Mouse (Mus musculus): ENCODE measurements around the gene Dcaf17. TPM values are rescaled to one million over a fixed set of nuclear protein-coding genes. Genes with fewer than 3 reads are reported as not detected.

The Dcaf17 gene
- polyA plus RNA-seq, 1 experiment from 2014 or later: 18.3 TPM

GRCm38 (mm10) chr2:71122268-71123029 is 67.3 kb downstream of the Dcaf17 start:
- WGBS (ENCODE audit: insufficient replicate concordance): 71% methylated on average over 13 of the region's 13 CpGs
- Histone ChIP-seq H3K36me3 (no peaks in the 10 kb centered on the region), H3K27ac (no peak overlapping the region), H3K4me2 (no peak overlapping the region), H3K9me3 (replicated peaks) (no peaks in the 10 kb centered on the region), H3K4me3 (replicated peaks) (no peak overlapping the region), H3K27me3 (peaks cover 36% of the 10 kb centered on the region), H3K4me1 (replicated peaks) (peaks cover 13% of the 10 kb centered on the region; the same call in 1 of the 2 replicates), H3K9ac (no peak overlapping the region)
- ATAC-seq (ENCODE audit: low read depth) (no peak), DNase-seq (no peak)

- peaks cover 2% of the 10 kb centered on the region; the same call in 1 of the 2 replicates for H3K4me1 ChIP-seq (replicated peaks)
- no peak for DNase-seq
- ATAC-seq (ENCODE audit: low read depth): no peak
- H3K4me3 ChIP-seq (replicated peaks): no peak overlapping the region
- 61% methylated on average over 2 of the region's 2 CpGs for WGBS (ENCODE audit: insufficient replicate concordance)
- H3K4me2 ChIP-seq: no peak overlapping the region
- H3K36me3 ChIP-seq: no peaks in the 10 kb centered on the region
- no peaks in the 10 kb centered on the region for H3K9me3 ChIP-seq (replicated peaks)
- H3K27ac ChIP-seq: no peak overlapping the region
- H3K9ac ChIP-seq: no peak overlapping the region
- peaks cover 24% of the 10 kb centered on the region for H3K27me3 ChIP-seq
Observed at GRCm38 (mm10) chr2:71123591-71123990, 68.5 kb downstream of the Dcaf17 start.

- Histone ChIP-seq H3K27me3 (no peaks in the 10 kb centered on the region), H3K9ac (no peak overlapping the region), H3K4me3 (replicated peaks) (no peak overlapping the region), H3K4me2 (no peak overlapping the region), H3K27ac (no peak overlapping the region), H3K4me1 (replicated peaks) (no peaks in the 10 kb centered on the region), H3K9me3 (replicated peaks) (no peaks in the 10 kb centered on the region), H3K36me3 (0 out of 2 replicates have a peak, but pooled peaks cover 2% of the 10 kb centered on the region)
- ATAC-seq (ENCODE audit: low read depth): no peak
- 54% methylated on average over 10 of the region's 10 CpGs for WGBS (ENCODE audit: insufficient replicate concordance)
- DNase-seq: no peak
Observed at GRCm38 (mm10) chr2:71127779-71128534, 72.8 kb downstream of the Dcaf17 start.

GRCm38 (mm10) chr2:71130366-71130765 is 75.2 kb downstream of the Dcaf17 start:
- no peak overlapping the region for H3K4me2 ChIP-seq
- WGBS (ENCODE audit: insufficient replicate concordance): 71% methylated on average over 2 of the region's 2 CpGs
- ATAC-seq (ENCODE audit: low read depth) (no peak), DNase-seq (no peak)
- H3K27ac ChIP-seq: no peak overlapping the region
- H3K9me3 ChIP-seq (replicated peaks): no peaks in the 10 kb centered on the region
- H3K9ac ChIP-seq: no peak overlapping the region
- H3K4me3 ChIP-seq (replicated peaks): no peak overlapping the region
- H3K4me1 ChIP-seq (replicated peaks): peaks cover 9% of the 10 kb centered on the region
- 0 out of 2 replicates have a peak, but pooled peaks cover 2% of the 10 kb centered on the region for H3K36me3 ChIP-seq
- H3K27me3 ChIP-seq: no peaks in the 10 kb centered on the region

GRCm38 (mm10) chr2:71131866-71132496 is 76.9 kb downstream of the Dcaf17 start:
- WGBS (ENCODE audit: insufficient replicate concordance): 44% methylated on average over 3 of the region's 3 CpGs
- peaks cover 9% of the 10 kb centered on the region for H3K4me1 ChIP-seq (replicated peaks)
- H3K9ac ChIP-seq: no peak overlapping the region
- DNase-seq (no peak), ATAC-seq (ENCODE audit: low read depth) (no peak)
- H3K4me2 ChIP-seq: no peak overlapping the region
- 0 out of 2 replicates have a peak, but pooled peaks cover 2% of the 10 kb centered on the region for H3K36me3 ChIP-seq
- H3K9me3 ChIP-seq (replicated peaks): no peaks in the 10 kb centered on the region
- no peak overlapping the region for H3K4me3 ChIP-seq (replicated peaks)
- no peak overlapping the region for H3K27ac ChIP-seq
- H3K27me3 ChIP-seq: no peaks in the 10 kb centered on the region

- DNase-seq (peak; percentile 11), ATAC-seq (ENCODE audit: low read depth) (peak; percentile 70)
- 49% methylated on average over 9 of the region's 9 CpGs for WGBS (ENCODE audit: insufficient replicate concordance)
Observed at GRCm38 (mm10) chr2:71134041-71134505, 78.9 kb downstream of the Dcaf17 start.

GRCm38 (mm10) chr2:71134836-71135235 is 79.7 kb downstream of the Dcaf17 start:
- no peak overlapping the region for H3K4me2 ChIP-seq
- ATAC-seq (ENCODE audit: low read depth) (no peak), DNase-seq (no peak)
- 55% methylated on average over 5 of the region's 5 CpGs for WGBS (ENCODE audit: insufficient replicate concordance)
- H3K27me3 ChIP-seq: no peaks in the 10 kb centered on the region
- H3K36me3 ChIP-seq: peaks cover 2% of the 10 kb centered on the region; the same call in 1 of the 2 replicates
- no peak overlapping the region for H3K4me3 ChIP-seq (replicated peaks)
- no peaks in the 10 kb centered on the region for H3K9me3 ChIP-seq (replicated peaks)
- H3K9ac ChIP-seq: no peak overlapping the region
- H3K27ac ChIP-seq: no peak overlapping the region
- peaks cover 9% of the 10 kb centered on the region for H3K4me1 ChIP-seq (replicated peaks)

More at GRCm38 (mm10) chr2:71134041-71134505, 78.9 kb downstream of the Dcaf17 start:
- Histone ChIP-seq H3K27ac (no peak overlapping the region; the same call in 1 of the 2 replicates), H3K4me3 (replicated peaks) (no peak overlapping the region), H3K27me3 (no peaks in the 10 kb centered on the region), H3K36me3 (peaks cover 2% of the 10 kb centered on the region; the same call in 1 of the 2 replicates), H3K9ac (no peak overlapping the region), H3K4me1 (replicated peaks) (peaks cover 9% of the 10 kb centered on the region), H3K4me2 (no peak overlapping the region), H3K9me3 (replicated peaks) (no peaks in the 10 kb centered on the region)

- no peak for DNase-seq
- no peak for ATAC-seq (ENCODE audit: low read depth)
- Histone ChIP-seq H3K4me2 (no peak overlapping the region), H3K9me3 (replicated peaks) (no peaks in the 10 kb centered on the region), H3K4me3 (replicated peaks) (no peak overlapping the region), H3K4me1 (replicated peaks) (no peaks in the 10 kb centered on the region), H3K36me3 (no peaks in the 10 kb centered on the region; the same call in 1 of the 2 replicates), H3K27ac (no peak overlapping the region), H3K27me3 (no peaks in the 10 kb centered on the region), H3K9ac (no peak overlapping the region)
- WGBS (ENCODE audit: insufficient replicate concordance): 59% methylated on average over 4 of the region's 4 CpGs
Observed at GRCm38 (mm10) chr2:71140622-71141021, 85.5 kb downstream of the Dcaf17 start.

GRCm38 (mm10) chr2:71142410-71142809 is 87.3 kb downstream of the Dcaf17 start:
- no peaks in the 10 kb centered on the region for H3K27me3 ChIP-seq
- H3K9me3 ChIP-seq (replicated peaks): no peaks in the 10 kb centered on the region
- DNase-seq (no peak), ATAC-seq (ENCODE audit: low read depth) (no peak)
- 17% methylated on average over 7 of the region's 7 CpGs for WGBS (ENCODE audit: insufficient replicate concordance)
- no peak overlapping the region for H3K4me2 ChIP-seq
- no peaks in the 10 kb centered on the region; the same call in 1 of the 2 replicates for H3K36me3 ChIP-seq
- H3K4me1 ChIP-seq (replicated peaks): peaks cover 2% of the 10 kb centered on the region; the same call in 1 of the 2 replicates
- H3K27ac ChIP-seq: no peak overlapping the region
- H3K9ac ChIP-seq: no peak overlapping the region
- H3K4me3 ChIP-seq (replicated peaks): no peak overlapping the region

- no peak overlapping the region for H3K9ac ChIP-seq
- no peak for DNase-seq
- H3K4me2 ChIP-seq: no peak overlapping the region
- no peaks in the 10 kb centered on the region for H3K27me3 ChIP-seq
- peak overlapping the region; percentile 54 for H3K27ac ChIP-seq
- no peaks in the 10 kb centered on the region for H3K9me3 ChIP-seq (replicated peaks)
- peak; percentile 45 for ATAC-seq (ENCODE audit: low read depth)
- no peaks in the 10 kb centered on the region for H3K36me3 ChIP-seq
- H3K4me3 ChIP-seq (replicated peaks): no peak overlapping the region
- 59% methylated on average over 4 of the region's 4 CpGs for WGBS (ENCODE audit: insufficient replicate concordance)
- H3K4me1 ChIP-seq (replicated peaks): peaks cover 6% of the 10 kb centered on the region; the same call in 1 of the 2 replicates
Observed at GRCm38 (mm10) chr2:71145853-71146252, 90.7 kb downstream of the Dcaf17 start.

GRCm38 (mm10) chr2:71146266-71146665 is 91.1 kb downstream of the Dcaf17 start:
- peak overlapping the region; percentile 54; the same call in 1 of the 2 replicates for H3K27ac ChIP-seq
- whole genome bisulfite sequencing (ENCODE audit: insufficient replicate concordance): 20% methylated on average over 3 of the region's 3 CpGs
- no peak for DNase-seq
- no peak overlapping the region for H3K9ac ChIP-seq
- H3K27me3 ChIP-seq: no peaks in the 10 kb centered on the region
- no peaks in the 10 kb centered on the region for H3K9me3 ChIP-seq (replicated peaks)
- H3K4me1 ChIP-seq (replicated peaks): peaks cover 6% of the 10 kb centered on the region; the same call in 1 of the 2 replicates
- no peaks in the 10 kb centered on the region for H3K36me3 ChIP-seq
- no peak overlapping the region for H3K4me3 ChIP-seq (replicated peaks)
- H3K4me2 ChIP-seq: no peak overlapping the region
- peak; percentile 82 for ATAC-seq (ENCODE audit: low read depth)

Data from liver, embryonic 13.5 days (tissue).